Mouse (Mus musculus) CD4-positive, CD25-positive, alpha-beta regulatory T cell, adult 4 months (primary cell): ENCODE measurements around the gene Vmn1r24. TPM values are rescaled to one million over a fixed set of nuclear protein-coding genes. Genes with fewer than 3 reads are reported as not detected.
"Not testable (repeated sequence)": the region's sequence is repeated elsewhere in the genome, so short reads cannot be mapped to it uniquely, and the experiment has no call there.

ENCODE experiments used
- ATAC-seq: one replicate; pipeline ENCODE4 v1.8.0; 2017
- polyA plus RNA-seq, 2 experiments: library from polyadenylated mRNA; unstranded; fragments of 100-300 nt; shearing (Covaris generic); gene quantifications; one replicate each; pipeline ENCODE4 v1.2.1; 2017

Vmn1r24 gene
- polyA plus RNA-seq, result not detected

- ATAC-seq, result not testable (repeated sequence)
Measured at GRCm38 (mm10) chr6:57961403-57961802, at the start of gene Vmn1r24. Vmn1r24 (minus strand) TSS chr6:57961503.

- ATAC-seq, result no peak
Measured at GRCm38 (mm10) chr6:57980710-57981109, 19.4 kb upstream of the Vmn1r24 start, which contains the start of gene Vmn1r25. Vmn1r25 (minus strand) TSS chr6:57980810.

GRCm38 (mm10) chr6:57926738-57927137 is 34.6 kb downstream of the Vmn1r24 start, which contains the start of gene Vmn1r23:
Vmn1r23 (minus strand) TSS chr6:57926838.
- ATAC-seq, result no peak

GRCm38 (mm10) chr6:57907928-57908327 is 53.4 kb downstream of the Vmn1r24 start, which contains the start of gene Vmn1r22:
Vmn1r22 (minus strand) TSS chr6:57908028.
- ATAC-seq, result no peak

Other genes starting within 250 kb of the Vmn1r24 start
- gene Vopp1, start 136.3 kb downstream of the Vmn1r24 start, polyA plus RNA-seq, result 10 to 100 TPM; 10.1 to 11.8 TPM
- gene Vmn1r21, start 111.2 kb downstream of the Vmn1r24 start, polyA plus RNA-seq, result not detected
- gene Vmn1r22, start 53.5 kb downstream of the Vmn1r24 start, polyA plus RNA-seq, result not detected
- not detected for gene Vmn1r23, start 34.7 kb downstream of the Vmn1r24 start, polyA plus RNA-seq
- gene Vmn1r25, start 19.3 kb upstream of the Vmn1r24 start, polyA plus RNA-seq, result not detected
- gene Vmn1r26, start 53.7 kb upstream of the Vmn1r24 start, polyA plus RNA-seq, result not detected